Mouse (Mus musculus): Measurements from ENCODE around the gene Erich6. TPM values are rescaled to one million over a fixed set of nuclear protein-coding genes. Genes with fewer than 3 reads are reported as not detected.
"Not testable (repeated sequence)": the region's sequence is repeated elsewhere in the genome, so short reads cannot be mapped to it uniquely, and the experiment has no call there.

Gene Erich6
- polyA plus RNA-seq, 1 experiment from 2014 or later: not detected

DNA sequence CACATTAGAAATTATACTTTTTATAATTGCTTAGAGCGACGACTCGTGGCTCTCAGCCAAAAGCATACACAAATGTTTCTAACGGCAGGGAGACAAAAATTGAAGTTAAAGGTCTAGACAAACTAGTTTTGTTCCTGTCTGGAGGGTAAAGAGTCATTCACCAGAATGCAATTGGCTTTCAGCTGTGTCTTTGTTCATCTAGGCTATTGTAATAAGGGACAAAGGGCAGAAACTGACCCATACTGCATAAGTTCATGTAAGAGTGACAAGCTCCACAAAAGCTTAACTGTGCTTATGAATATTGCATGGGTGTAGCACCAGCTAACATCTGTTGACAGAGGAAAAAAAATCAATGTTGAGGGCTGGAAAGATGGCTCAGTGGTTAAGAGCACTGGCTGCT is 28.5 kb downstream of the Erich6 start:
- Histone ChIP-seq H3K27ac (ENCODE audit: low read depth) (no peak overlapping the region), H3K9me3 (ENCODE audit: low read depth, low read length) (no peaks in the 10 kb centered on the region), H3K36me3 (ENCODE audit: insufficient read depth) (no peaks in the 10 kb centered on the region), H3K27me3 (ENCODE audit: insufficient read depth, low read length) (no peaks in the 10 kb centered on the region), H3K4me2 (no peak overlapping the region), H3K4me1 (ENCODE audit: insufficient read depth) (no peaks in the 10 kb centered on the region), H3K4me3 (ENCODE audit: low read depth, low read length) (no peak overlapping the region), H3K9ac (no peak overlapping the region)
- no peak for DNase-seq
- 62% methylated on average over 4 of the region's 4 CpGs for WGBS
- TF ChIP-seq CTCF (IDR thresholded peaks at IDR 0.05; ENCODE audit: low read depth): no peak
- no peak for ATAC-seq (ENCODE audit: insufficient read depth)

- Histone ChIP-seq H3K9ac (no peak overlapping the region), H3K4me3 (ENCODE audit: low read depth, low read length) (no peak overlapping the region), H3K36me3 (ENCODE audit: insufficient read depth) (peaks cover 30% of the 10 kb centered on the region), H3K9me3 (ENCODE audit: low read depth, low read length) (no peaks in the 10 kb centered on the region), H3K27me3 (ENCODE audit: insufficient read depth, low read length) (no peaks in the 10 kb centered on the region), H3K4me1 (ENCODE audit: insufficient read depth) (no peaks in the 10 kb centered on the region), H3K4me2 (no peak overlapping the region), H3K27ac (ENCODE audit: low read depth) (no peak overlapping the region)
- peak; percentile 11 for DNase-seq
- ATAC-seq (ENCODE audit: insufficient read depth): no peak
- 57% methylated on average over 5 of the region's 5 CpGs for WGBS
- TF ChIP-seq CTCF (IDR thresholded peaks at IDR 0.05; ENCODE audit: low read depth): no peak
Observed at GRCm38 (mm10) chr3:58593623-58594022, 43.4 kb downstream of the Erich6 start.

GRCm38 (mm10) chr3:58592666-58593065 is 44.3 kb downstream of the Erich6 start:
- H3K4me2 ChIP-seq; H3K9me3 ChIP-seq (ENCODE audit: low read depth, low read length); ATAC-seq (ENCODE audit: insufficient read depth); H3K27ac ChIP-seq (ENCODE audit: low read depth); H3K4me1 ChIP-seq (ENCODE audit: insufficient read depth); H3K9ac ChIP-seq; DNase-seq; H3K4me3 ChIP-seq (ENCODE audit: low read depth, low read length); H3K27me3 ChIP-seq (ENCODE audit: insufficient read depth, low read length): not testable (repeated sequence)
- 88% methylated on average over 7 of the region's 7 CpGs for WGBS
- H3K36me3 ChIP-seq (ENCODE audit: insufficient read depth): peaks cover 38% of the 10 kb centered on the region

- not testable (repeated sequence) for H3K27me3 ChIP-seq (ENCODE audit: insufficient read depth, low read length); H3K4me2 ChIP-seq; H3K4me1 ChIP-seq (ENCODE audit: insufficient read depth); H3K9ac ChIP-seq; H3K4me3 ChIP-seq (ENCODE audit: low read depth, low read length); ATAC-seq (ENCODE audit: insufficient read depth); DNase-seq; H3K9me3 ChIP-seq (ENCODE audit: low read depth, low read length); H3K27ac ChIP-seq (ENCODE audit: low read depth)
- WGBS: 74% methylated on average over 4 of the region's 4 CpGs
- peaks cover 55% of the 10 kb centered on the region for H3K36me3 ChIP-seq (ENCODE audit: insufficient read depth)
Observed at GRCm38 (mm10) chr3:58590544-58590943, 46.5 kb downstream of the Erich6 start.

DNA sequence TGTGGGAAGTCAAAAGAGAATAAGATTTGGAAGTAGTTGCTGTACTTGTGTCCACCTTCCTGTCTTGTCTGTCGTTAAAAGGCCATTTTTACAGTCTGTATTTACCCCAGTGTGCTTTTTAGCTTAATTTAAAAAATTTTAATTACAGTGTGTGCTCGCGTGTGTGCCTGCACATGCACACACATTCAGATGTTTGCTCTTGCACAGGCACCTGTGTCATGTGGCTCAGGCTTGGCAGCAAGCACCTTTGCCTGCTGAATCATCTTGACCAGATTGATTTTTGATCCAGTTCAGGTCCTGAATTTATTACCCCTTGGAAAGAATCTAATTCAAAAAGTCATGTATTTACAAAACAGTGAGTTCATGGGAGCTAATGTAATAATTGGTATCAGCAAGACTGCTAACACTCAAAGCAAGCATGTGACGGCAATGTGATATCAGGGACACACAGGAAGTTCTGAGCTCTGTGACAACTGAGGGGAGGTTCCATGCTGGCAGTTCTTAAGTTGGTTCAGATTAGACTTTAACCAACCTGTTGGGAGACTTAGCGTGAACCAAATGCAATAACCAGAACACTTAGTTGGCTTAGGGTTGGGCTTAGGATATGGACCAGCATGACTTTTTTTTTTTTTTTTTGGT is 54.1 kb downstream of the Erich6 start:
- H3K9ac ChIP-seq: no peak overlapping the region
- no peak overlapping the region for H3K4me3 ChIP-seq (ENCODE audit: low read depth, low read length)
- H3K36me3 ChIP-seq (ENCODE audit: insufficient read depth): peaks cover 27% of the 10 kb centered on the region
- TF ChIP-seq CTCF (IDR thresholded peaks at IDR 0.05; ENCODE audit: low read depth): no peak
- H3K4me2 ChIP-seq: no peak overlapping the region
- WGBS: 86% methylated on average over 5 of the region's 5 CpGs
- no peaks in the 10 kb centered on the region for H3K9me3 ChIP-seq (ENCODE audit: low read depth, low read length)
- H3K27ac ChIP-seq (ENCODE audit: low read depth): no peak overlapping the region
- ATAC-seq (ENCODE audit: insufficient read depth) (no peak), DNase-seq (no peak)
- no peaks in the 10 kb centered on the region for H3K4me1 ChIP-seq (ENCODE audit: insufficient read depth)
- no peaks in the 10 kb centered on the region for H3K27me3 ChIP-seq (ENCODE audit: insufficient read depth, low read length)

DNA sequence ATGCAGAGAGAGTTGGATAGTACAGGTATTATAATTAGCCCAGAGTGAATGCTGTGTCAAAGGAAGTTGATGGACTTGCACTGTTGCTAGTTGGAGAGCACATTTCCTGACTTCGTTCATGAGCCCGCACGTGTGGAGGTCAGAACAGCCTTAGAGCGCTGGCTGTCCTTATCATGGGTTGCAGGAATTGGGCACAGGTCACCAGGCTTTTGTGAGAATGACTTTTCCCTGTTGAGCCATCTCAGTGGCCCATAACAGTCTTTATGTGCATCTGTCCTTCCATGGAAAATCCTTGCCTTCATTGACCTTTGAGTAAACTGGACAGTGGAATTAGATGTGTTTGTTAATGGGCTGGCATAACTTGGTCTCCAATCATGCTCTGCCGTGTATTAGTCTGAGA is 54.7 kb downstream of the Erich6 start:
- TF ChIP-seq CTCF (IDR thresholded peaks at IDR 0.05; ENCODE audit: low read depth): no peak
- no peak for DNase-seq
- WGBS: 67% methylated on average over 5 of the region's 5 CpGs
- no peaks in the 10 kb centered on the region for H3K27me3 ChIP-seq (ENCODE audit: insufficient read depth, low read length)
- ATAC-seq (ENCODE audit: insufficient read depth): no peak
- H3K9ac ChIP-seq: no peak overlapping the region
- no peak overlapping the region for H3K4me3 ChIP-seq (ENCODE audit: low read depth, low read length)
- no peak overlapping the region for H3K4me2 ChIP-seq
- H3K36me3 ChIP-seq (ENCODE audit: insufficient read depth): peaks cover 21% of the 10 kb centered on the region
- H3K9me3 ChIP-seq (ENCODE audit: low read depth, low read length): no peaks in the 10 kb centered on the region
- no peak overlapping the region for H3K27ac ChIP-seq (ENCODE audit: low read depth)
- no peaks in the 10 kb centered on the region for H3K4me1 ChIP-seq (ENCODE audit: insufficient read depth)

- Histone ChIP-seq H3K9ac (no peak overlapping the region), H3K27me3 (ENCODE audit: insufficient read depth, low read length) (no peaks in the 10 kb centered on the region), H3K27ac (ENCODE audit: low read depth) (no peak overlapping the region), H3K9me3 (ENCODE audit: low read depth, low read length) (no peaks in the 10 kb centered on the region), H3K4me1 (ENCODE audit: insufficient read depth) (no peaks in the 10 kb centered on the region), H3K4me2 (no peak overlapping the region), H3K36me3 (ENCODE audit: insufficient read depth) (peaks cover 14% of the 10 kb centered on the region), H3K4me3 (ENCODE audit: low read depth, low read length) (no peak overlapping the region)
- DNase-seq (no peak), ATAC-seq (ENCODE audit: insufficient read depth) (no peak)
- no peak for TF ChIP-seq CTCF (IDR thresholded peaks at IDR 0.05; ENCODE audit: low read depth)
- WGBS: 75% methylated on average over 4 of the region's 4 CpGs
Observed at GRCm38 (mm10) chr3:58581530-58581929, 55.5 kb downstream of the Erich6 start.
